In the genomic region with DNA sequence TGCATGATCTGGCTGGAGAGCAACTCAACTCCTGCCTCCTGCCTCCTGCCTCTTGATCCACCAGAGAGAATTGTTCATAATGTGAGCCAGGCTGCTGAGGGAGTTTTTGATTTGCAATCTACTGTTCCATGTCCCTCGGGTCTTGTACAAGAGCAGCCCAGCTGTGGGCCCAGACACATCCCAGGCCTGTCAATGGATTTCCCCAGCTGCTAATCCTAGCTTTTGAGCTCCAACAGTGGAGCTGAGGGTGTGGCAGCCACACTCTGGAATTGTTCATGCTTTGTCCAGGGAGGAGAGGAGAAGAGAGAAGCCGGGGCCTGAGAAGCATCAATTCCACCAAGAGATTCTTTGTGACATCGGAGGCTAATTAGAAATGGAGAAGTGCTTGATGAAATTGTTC, we compare ENCODE assay signal across 10 mouse cellular contexts.
DNase-seq lines count a peak whose midpoint lies in the region; ATAC-seq lines count a peak whose summit lies in the region.
"Had no signal": no experiment of that assay in that cellular context is flagged by ENCODE, and none has a peak within 500 bp of the region (broad histone marks: within the 10 kb centered on the region; RNA-seq: fewer than 3 reads in every experiment).

No protein-coding gene starts in this region.

- H3K4me1 ChIP-seq in kidney, embryonic 15.5 days = no peaks in the 10 kb centered on the region
- H3K4me1 ChIP-seq in embryonic facial prominence, embryonic 15.5 days = peaks cover 5% of the 10 kb centered on the region; the same call in 1 of the 2 replicates
- H3K4me1 ChIP-seq: forebrain, embryonic 12.5 days had no signal

- H3K4me3 ChIP-seq in kidney, embryonic 15.5 days (replicated peaks) = no peak overlapping the region
- no peak overlapping the region for H3K4me3 ChIP-seq in embryonic facial prominence, embryonic 15.5 days (replicated peaks)
- H3K4me3 ChIP-seq: forebrain, embryonic 12.5 days; limb, embryonic 12.5 days had no signal

- ATAC-seq in kidney, embryonic 15.5 days (replicated peaks; ENCODE audit: low FRiP score) = no peak
- peak; percentile 61 for ATAC-seq in embryonic facial prominence, embryonic 15.5 days (ENCODE audit: insufficient number of reproducible peaks, low FRiP score, low TSS enrichment, low read depth)

- H3K9me3 ChIP-seq in kidney, embryonic 15.5 days (replicated peaks) = no peaks in the 10 kb centered on the region
- no peaks in the 10 kb centered on the region for H3K9me3 ChIP-seq in embryonic facial prominence, embryonic 15.5 days (replicated peaks)
- H3K9me3 ChIP-seq: forebrain, embryonic 12.5 days; limb, embryonic 12.5 days had no signal

- intact Hi-C loops in heart, postnatal 36 days (cut with DNase I) = no loop called here

- 80% methylated on average over 3 of the region's 3 CpGs for WGBS in kidney, embryonic 15.5 days
- 39% methylated on average over 3 of the region's 3 CpGs for WGBS in embryonic facial prominence, embryonic 15.5 days

- H3K9ac ChIP-seq in kidney, embryonic 15.5 days = no peak overlapping the region
- no peak overlapping the region for H3K9ac ChIP-seq in embryonic facial prominence, embryonic 15.5 days
- H3K9ac ChIP-seq: forebrain, embryonic 12.5 days; limb, embryonic 12.5 days had no signal

- no peaks in the 10 kb centered on the region for H3K27me3 ChIP-seq in kidney, embryonic 15.5 days
- no peaks in the 10 kb centered on the region for H3K27me3 ChIP-seq in embryonic facial prominence, embryonic 15.5 days
- H3K27me3 ChIP-seq: forebrain, embryonic 12.5 days; limb, embryonic 12.5 days had no signal

- no peak for DNase-seq in kidney, adult 18-20 months
- DNase-seq in ZHBTc4 (ENCODE audit: low read depth, low spot score) = peak; percentile 6
- peak; percentile 33 to 42 for DNase-seq in heart, postnatal 36 days
- no peak for DNase-seq in embryo, embryonic 11 days
- DNase-seq in lung, postnatal 25 days (ENCODE audit: low spot score) = no peak
- DNase-seq: lung, postnatal 10 days had no signal

- H3K4me2 ChIP-seq in kidney, embryonic 15.5 days = no peak overlapping the region
- no peak overlapping the region for H3K4me2 ChIP-seq in embryonic facial prominence, embryonic 15.5 days (replicated peaks)
- H3K4me2 ChIP-seq: forebrain, embryonic 12.5 days; limb, embryonic 12.5 days had no signal

- H3K36me3 ChIP-seq in kidney, embryonic 15.5 days = no peaks in the 10 kb centered on the region
- H3K36me3 ChIP-seq in embryonic facial prominence, embryonic 15.5 days = no peaks in the 10 kb centered on the region
- H3K36me3 ChIP-seq: forebrain, embryonic 12.5 days; limb, embryonic 12.5 days had no signal

- H3K27ac ChIP-seq in kidney, embryonic 15.5 days = 0 out of 2 replicates have a peak overlapping the region, but pooled peaks have one; percentile 32
- H3K27ac ChIP-seq in embryonic facial prominence, embryonic 15.5 days (replicated peaks) = peak overlapping the region; percentile 48; the same call in 1 of the 2 replicates
- H3K27ac ChIP-seq: forebrain, embryonic 12.5 days had no signal

Comparison
In these comparisons a context has a peak if more than half of its experiments do, and no peak if none do; other contexts are left out.
1. DNase-seq: peak in ZHBTc4 (single experiment) and heart, postnatal 36 days (2 of 2); none in kidney, adult 18-20 months (single experiment), embryo, embryonic 11 days (single experiment) and lung, postnatal 25 days (single experiment).